Mouse (Mus musculus) cerebellum, adult 18-20 months (tissue): ENCODE measurements around the gene Adgrf5.
A peak's percentile ranks its signal among the peaks of the same experiment; 100 is the strongest.

Source experiments
- DNase-seq, 2 experiments: peaks; one replicate each; pipeline ENCODE4 v3.0.0; 2021

The Adgrf5 gene

DNA sequence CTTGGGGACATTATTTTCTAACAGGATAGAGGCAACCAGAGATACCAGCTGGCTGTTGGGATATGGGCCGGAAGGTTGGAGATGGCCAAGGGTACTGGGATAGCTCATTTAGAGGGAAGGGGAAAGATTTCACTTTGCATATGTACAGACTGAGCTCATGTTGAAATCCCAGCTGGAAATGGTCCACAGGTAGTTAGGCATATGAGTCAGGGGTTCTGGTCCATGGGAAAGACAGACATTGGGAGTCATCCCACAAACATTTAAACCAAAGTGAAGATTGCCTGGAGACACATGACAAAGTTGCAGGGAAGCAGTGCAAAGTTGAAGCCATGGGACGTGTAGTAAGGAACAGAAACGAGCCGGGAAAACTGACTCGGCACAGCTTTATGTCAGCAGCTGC, 26.1 kb downstream of the Adgrf5 start:
- no peak for DNase-seq

- DNase-seq: no peak
Measured at GRCm38 (mm10) chr17:43387171-43387570, 26.9 kb downstream of the Adgrf5 start.

DNA sequence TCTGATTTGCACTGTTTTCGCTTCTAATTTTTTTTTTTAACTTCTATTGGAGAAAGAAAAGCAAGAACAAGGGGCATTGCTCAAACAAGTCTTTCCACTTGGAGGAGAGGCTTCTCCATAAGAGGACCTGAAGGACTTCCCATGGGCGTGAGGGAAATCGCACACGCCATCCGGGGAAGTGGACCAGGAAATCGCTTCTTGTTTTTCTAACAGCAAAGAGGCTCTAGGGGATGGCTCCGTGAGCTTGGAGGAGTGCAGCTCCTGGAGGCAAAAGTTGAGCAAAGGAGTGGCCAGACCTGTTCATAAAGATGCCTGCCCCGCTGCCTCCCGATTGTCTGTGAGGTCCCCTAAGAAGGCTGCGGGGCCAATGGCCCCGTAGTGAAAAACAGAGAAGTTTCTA, 29.0 kb downstream of the Adgrf5 start:
- DNase-seq: no peak

- no peak for DNase-seq
Measured at GRCm38 (mm10) chr17:43392191-43392590, 31.9 kb downstream of the Adgrf5 start.

DNA sequence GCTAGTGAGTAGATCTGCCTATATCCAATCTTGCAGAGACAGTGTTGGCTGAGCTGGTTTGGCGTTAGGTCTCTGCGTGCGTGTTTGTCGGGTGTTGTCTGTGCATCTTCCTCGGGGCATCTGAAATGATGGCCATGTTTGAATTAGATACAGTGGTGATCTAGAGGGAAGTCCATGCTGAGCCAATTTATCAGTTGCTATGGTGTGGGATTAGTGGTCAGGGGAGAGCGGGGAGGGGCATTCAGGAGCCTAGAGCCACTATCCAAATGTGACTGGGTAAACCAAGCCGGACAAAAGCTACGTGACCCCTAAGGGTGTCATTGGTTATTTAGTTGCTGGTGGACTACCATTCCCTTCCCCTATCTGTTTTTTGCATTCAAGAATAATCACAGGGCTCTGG, 33.4 kb downstream of the Adgrf5 start:
- no peak for DNase-seq

- DNase-seq: no peak
Measured at GRCm38 (mm10) chr17:43395400-43396258, 35.4 kb downstream of the Adgrf5 start.

DNA sequence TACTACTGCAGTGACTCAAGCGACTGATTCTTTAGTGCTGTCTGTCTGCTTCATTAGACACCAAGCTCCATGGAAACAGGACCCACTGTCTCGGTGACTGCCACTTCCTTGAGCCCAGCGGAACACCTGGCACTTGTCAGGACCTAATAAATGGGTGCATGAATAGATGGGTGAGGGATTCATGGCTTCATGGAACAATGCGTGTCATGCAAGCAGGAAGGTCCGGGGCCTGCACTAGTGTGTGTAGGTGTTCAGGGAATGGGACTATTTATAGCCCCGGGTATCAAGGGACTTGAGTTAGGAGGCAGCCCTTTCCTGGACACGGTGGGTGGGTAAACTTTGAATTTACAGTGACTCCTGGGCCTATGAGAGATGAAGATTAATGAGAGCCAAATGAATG, 38.4 kb downstream of the Adgrf5 start:
- no peak for DNase-seq

- no peak for DNase-seq
Measured at GRCm38 (mm10) chr17:43399151-43399550, 38.9 kb downstream of the Adgrf5 start.

GRCm38 (mm10) chr17:43400483-43400882, 40.2 kb downstream of the Adgrf5 start:
- DNase-seq: no peak

DNA sequence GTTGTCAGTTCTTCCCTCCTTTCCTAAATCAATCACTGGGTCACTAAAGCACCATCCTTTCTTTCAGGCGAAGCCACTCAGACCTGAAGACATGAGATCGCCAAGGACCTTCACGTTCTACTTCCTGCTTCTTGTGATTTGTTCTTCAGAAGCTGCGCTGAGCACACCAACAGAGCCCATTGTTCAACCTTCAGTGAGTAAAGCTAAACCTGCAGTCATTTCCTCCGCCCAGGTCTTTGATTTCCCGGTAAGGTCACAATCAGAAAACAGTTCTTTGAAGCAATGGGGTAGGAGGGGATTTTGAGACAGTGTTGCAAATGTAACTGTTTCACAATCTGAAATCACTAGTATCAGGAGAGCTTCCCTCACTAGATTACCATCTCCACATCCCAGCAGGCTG, 43.6 kb downstream of the Adgrf5 start:
- DNase-seq: no peak

- no peak for DNase-seq
Measured at GRCm38 (mm10) chr17:43404408-43404807, 44.2 kb downstream of the Adgrf5 start.

GRCm38 (mm10) chr17:43406321-43406720, 46.1 kb downstream of the Adgrf5 start:
- no peak for DNase-seq

DNA sequence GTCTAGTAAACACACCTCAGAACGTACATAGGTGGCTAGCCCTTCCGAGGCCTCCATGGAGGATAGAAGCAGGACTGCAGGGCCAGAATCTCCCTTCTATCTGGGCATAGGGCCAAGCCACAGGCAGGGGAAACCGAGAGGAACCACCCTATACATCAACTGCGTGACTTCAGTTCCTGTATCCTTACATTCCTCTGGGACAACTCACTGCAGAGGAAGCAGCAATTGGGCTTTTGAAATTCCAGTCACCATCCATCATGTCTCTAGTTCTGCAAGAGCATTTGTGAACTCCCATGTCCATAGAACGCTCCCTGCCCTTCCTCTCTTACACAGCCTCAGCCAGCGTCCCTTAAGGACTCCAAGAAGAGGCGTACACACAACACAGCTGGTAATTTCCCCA, 47.3 kb downstream of the Adgrf5 start:
- DNase-seq: no peak

- no peak for DNase-seq
Measured at GRCm38 (mm10) chr17:43413182-43413581, 52.9 kb downstream of the Adgrf5 start.

GRCm38 (mm10) chr17:43419204-43419603, 59.0 kb downstream of the Adgrf5 start:
- no peak for DNase-seq

DNA sequence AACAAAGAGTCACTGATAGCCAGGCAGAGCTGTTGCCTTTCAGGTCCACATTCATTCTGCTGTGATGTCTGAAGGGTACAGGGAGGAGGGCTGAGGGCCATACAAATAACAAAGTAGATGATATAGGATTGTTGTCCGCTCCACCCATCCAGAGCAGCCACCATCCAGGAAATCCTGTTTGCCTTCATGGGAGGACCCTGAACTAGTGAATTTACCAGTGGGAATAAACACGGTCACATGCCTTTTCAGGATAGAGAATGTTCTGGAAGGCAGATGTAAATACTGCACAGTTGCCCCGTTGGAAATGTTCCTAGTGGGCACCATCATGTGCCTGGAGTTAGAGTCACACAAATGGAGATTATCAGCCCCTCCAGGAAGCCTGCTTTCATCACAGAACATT, 60.1 kb downstream of the Adgrf5 start:
- no peak for DNase-seq

DNA sequence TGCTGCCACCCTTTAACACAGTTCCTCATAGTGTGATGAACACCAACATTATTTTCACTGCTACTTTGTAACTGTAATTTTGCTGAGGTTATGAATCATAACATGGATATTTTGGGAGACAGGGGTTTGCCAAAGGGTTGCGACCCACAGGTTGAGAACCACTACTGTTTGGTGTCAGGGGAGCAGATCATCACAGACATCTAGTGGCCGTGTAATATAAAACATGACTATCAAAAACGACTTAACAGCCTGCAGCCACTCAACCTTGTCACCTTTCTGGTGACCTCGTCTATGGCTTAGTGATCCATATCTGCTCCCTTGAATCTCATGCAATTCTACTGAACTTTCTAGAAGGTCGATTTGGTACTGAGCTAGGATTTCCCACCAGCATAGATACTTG, 63.7 kb downstream of the Adgrf5 start:
- no peak for DNase-seq

- no peak for DNase-seq
Measured at GRCm38 (mm10) chr17:43431692-43432091, 71.4 kb downstream of the Adgrf5 start.

DNA sequence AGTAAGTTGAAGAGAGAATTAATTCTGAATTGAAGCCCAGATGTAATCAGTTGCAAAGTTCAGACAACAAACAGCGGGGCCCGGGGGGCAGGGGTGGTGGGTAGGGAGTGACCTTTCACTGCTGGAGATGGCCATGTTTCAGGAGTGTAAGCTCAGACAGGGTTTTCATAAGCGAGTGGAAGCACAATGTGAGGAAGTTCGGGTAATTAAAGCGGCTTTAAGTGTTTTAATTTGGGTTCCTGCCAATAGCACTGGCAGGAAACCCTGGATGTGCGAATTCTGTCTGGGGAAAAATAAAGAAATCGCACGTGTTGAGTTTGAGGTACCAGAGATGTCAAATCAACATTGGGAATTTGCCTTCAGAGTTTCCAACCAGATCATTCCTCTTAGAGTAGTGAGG, 74.2 kb downstream of the Adgrf5 start:
- DNase-seq: no peak

GRCm38 (mm10) chr17:43451216-43451615, 91.0 kb downstream of the Adgrf5 start:
- no peak for DNase-seq

- peak; percentile 51 to 64 for DNase-seq
Measured at GRCm38 (mm10) chr17:43458598-43458997, 98.3 kb downstream of the Adgrf5 start.

- DNase-seq: no peak
Measured at GRCm38 (mm10) chr17:43459737-43460230, 99.5 kb downstream of the Adgrf5 start.

DNA sequence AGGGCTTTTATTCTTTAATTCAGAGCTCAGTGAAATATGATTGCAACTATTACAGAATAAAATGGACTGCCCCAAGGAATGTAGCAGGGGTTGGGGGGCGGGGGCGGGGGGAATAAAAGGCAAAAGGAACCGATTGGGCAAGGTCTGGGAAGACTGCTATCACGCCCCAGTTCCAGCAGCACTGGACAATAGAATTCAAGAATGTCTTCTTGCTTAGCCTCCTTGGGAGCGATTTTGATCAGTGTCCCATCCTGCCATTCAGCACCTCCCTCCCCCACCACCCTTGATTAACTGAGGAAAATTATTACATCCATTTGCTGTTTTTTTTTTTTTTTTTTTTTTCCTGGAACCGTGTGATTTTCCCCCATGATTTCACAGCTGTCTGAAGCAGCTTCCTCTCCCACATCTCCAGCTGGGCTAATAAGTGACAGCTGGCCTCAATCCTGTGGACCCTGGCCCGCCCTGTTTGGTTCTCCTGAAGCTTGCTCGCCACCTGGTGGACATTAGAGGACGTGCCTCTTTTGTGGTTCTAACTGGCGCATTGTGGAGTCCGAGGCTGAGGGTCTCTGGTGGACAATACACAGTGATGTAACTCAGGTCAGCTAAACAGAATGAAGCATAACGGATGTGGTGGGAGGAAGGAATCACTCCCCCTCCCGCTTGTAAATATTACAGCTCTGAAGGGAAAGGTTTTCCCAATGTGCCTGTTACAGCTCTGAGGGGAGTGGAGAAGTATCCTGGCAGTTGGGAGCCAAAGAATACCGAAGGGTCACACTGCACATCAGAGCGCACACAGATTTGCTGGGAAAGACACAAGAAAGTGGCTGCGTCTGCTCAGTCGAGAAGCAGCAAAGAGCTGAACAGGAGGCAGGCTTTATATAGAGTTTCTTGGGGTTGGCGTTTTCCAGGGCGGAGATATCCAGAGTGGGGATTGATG, 100.3 kb downstream of the Adgrf5 start:
- peak; percentile 41 to 49 for DNase-seq

- no peak for DNase-seq
Measured at GRCm38 (mm10) chr17:43470039-43470438, 109.8 kb downstream of the Adgrf5 start.
